Mouse (Mus musculus) hindbrain, embryonic 11.5 days (tissue): ENCODE measurements at regions not wholly inside any gene's neighbourhood (a gene's known extent, or its start where the extent isn't known, plus 50 kb on each side); places are given as distances from the start of the nearest gene placed in this dataset.
A peak's percentile ranks its signal among the peaks of the same experiment; 100 is the strongest.

ENCODE experiments used
- ATAC-seq: fragments of 200-750 bp; cut with Nextera tagmentation; 2 replicates; pipeline ENCODE4 v1.8.0; 2017; ENCODE audit warnings: mild to moderate bottlenecking, moderate TSS enrichment, moderate library complexity; ENCODE audit not compliant: low FRiP score
- DNase-seq: peaks from one replicate; pipeline ENCODE4 v3.0.0-alpha.2; 2015; ENCODE audit warnings: low spot score
- H3K27ac ChIP-seq: fragments of 300-500 bp; sonication (generic); 2 replicates; pipeline ENCODE4 v1.5.1; 2014; ENCODE audit warnings: mild to moderate bottlenecking, low read depth, low read length
- H3K27me3 ChIP-seq: fragments of 300-500 bp; sonication (generic); 2 replicates; pipeline ENCODE4 v1.6.1; 2014; ENCODE audit warnings: mild to moderate bottlenecking, low read length, moderate library complexity, mixed read lengths; ENCODE audit not compliant: control insufficient read depth, insufficient read depth
- H3K36me3 ChIP-seq: fragments of 300-500 bp; sonication (generic); 2 replicates; pipeline ENCODE4 v1.6.1; 2014; ENCODE audit warnings: mild to moderate bottlenecking, low read length, moderate library complexity, mixed read lengths; ENCODE audit not compliant: control insufficient read depth, insufficient read depth
- H3K4me1 ChIP-seq: fragments of 300-500 bp; sonication (generic); replicated peaks from 2 replicates; pipeline ENCODE4 v1.6.1; 2014; ENCODE audit warnings: low read length, mixed read lengths; ENCODE audit not compliant: control insufficient read depth, insufficient read depth
- H3K4me2 ChIP-seq: fragments of 300-500 bp; sonication (generic); replicated peaks from 2 replicates; pipeline ENCODE4 v1.6.1; 2014; ENCODE audit warnings: mild to moderate bottlenecking, low read depth, low read length
- H3K4me3 ChIP-seq: fragments of 300-500 bp; sonication (generic); 2 replicates; pipeline ENCODE4 v1.5.1; 2014; ENCODE audit warnings: low read depth, low read length
- H3K9ac ChIP-seq: fragments of 300-500 bp; sonication (generic); 2 replicates; pipeline ENCODE4 v1.6.1; 2014; ENCODE audit warnings: low read depth, low read length
- H3K9me3 ChIP-seq: fragments of 300-500 bp; sonication (generic); 2 replicates; pipeline ENCODE4 v1.6.1; 2016; ENCODE audit warnings: low read length; ENCODE audit not compliant: control insufficient read depth
- WGBS: fragments of 180-500 bp; shearing (Covaris S2); extraction: QIAGEN DNeasy Blood & Tissue Kit; methylation state at CpG from one replicate; pipeline ENCODE4 v1.1.7; 2014; 5-methylcytosine and 5-hydroxymethylcytosine counted together

DNA sequence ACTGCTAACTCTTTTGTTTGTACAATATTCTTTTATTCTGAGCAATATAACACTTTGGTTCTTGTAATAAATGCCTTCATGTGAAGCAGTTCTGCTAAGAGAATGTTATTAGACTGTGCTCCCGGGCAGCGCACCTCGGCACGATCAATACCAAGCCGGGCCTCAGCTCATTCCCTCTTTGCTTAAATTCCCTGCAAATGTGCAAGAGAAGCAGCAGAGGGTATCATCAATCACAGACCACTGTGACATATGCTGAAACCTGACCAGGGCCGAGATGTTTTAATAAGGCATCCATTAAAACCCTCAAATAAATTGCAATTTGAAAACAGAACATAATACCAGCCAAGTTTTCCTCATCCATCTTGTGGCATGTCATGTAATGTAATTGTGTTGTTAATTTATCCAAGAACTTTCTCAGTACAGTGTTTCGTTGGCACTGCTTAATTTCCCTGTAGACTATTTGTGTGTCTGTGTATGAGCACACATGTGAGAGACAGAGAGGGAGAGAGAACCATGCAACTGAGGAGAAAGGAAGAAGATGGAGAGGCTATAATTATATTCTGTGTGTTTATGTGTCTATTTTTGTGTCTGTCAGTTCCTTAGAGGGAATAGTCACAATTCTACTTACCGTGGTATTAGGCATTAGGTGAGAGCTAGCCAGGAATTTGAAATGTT, 412.9 kb upstream of the Dph6 start:
- ATAC-seq (peak; percentile 80), DNase-seq (peak; percentile 35)
- Histone ChIP-seq H3K27me3 (no peaks in the 10 kb centered on the region), H3K4me3 (no peak overlapping the region), H3K36me3 (no peaks in the 10 kb centered on the region), H3K9me3 (no peaks in the 10 kb centered on the region), H3K4me1 (no peaks in the 10 kb centered on the region), H3K27ac (peak overlapping the region; percentile 58; the same call in 1 of the 2 replicates), H3K9ac (no peak overlapping the region), H3K4me2 (no peak overlapping the region)
- whole genome bisulfite sequencing = 36% methylated on average over 8 of the region's 8 CpGs

DNA sequence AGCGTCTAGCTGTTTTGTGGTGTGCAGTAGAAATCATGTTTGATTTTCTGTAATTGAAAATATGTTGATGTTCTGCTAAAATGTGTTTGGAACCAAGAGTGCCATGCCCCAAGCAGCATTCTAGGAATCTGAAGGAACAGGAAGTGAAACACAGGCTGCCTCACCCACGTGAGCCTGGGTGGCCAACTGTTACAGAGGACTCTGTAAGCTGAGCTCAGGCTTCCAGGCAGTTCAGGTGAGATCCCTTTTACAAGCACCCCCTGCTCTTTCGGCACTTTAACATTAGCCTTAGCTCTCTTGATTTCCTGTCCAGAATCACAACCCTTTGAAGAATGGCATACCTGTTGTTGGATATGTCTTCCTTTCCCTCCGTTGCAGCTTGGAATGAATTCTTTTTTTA, 414.9 kb upstream of the Dph6 start:
- no peak overlapping the region for H3K27ac ChIP-seq
- no peaks in the 10 kb centered on the region for H3K27me3 ChIP-seq
- no peaks in the 10 kb centered on the region for H3K9me3 ChIP-seq
- H3K36me3 ChIP-seq = no peaks in the 10 kb centered on the region
- no peaks in the 10 kb centered on the region for H3K4me1 ChIP-seq
- no peak overlapping the region for H3K9ac ChIP-seq
- no peak overlapping the region for H3K4me2 ChIP-seq
- DNase-seq (no peak), ATAC-seq (no peak)
- 74% methylated on average over 4 of the region's 4 CpGs for WGBS
- no peak overlapping the region for H3K4me3 ChIP-seq

DNA sequence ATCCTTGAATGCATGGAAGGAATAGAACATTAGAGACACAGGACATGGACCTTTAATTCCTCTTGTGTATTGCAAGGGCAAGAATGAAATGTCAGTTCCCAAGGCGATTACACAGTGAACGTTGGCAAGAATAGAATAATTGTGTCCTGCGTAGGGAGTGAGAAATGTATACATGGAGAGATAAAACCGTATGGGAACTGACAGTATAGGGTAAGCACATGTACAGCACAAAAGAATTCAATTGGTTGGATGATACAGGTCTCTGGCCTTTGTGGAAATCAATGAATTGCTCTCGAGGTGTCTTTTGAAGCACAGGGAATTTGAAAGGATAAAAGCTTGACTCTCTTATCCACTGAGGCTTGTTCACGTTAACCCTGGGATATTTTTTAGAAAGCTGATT, 415.4 kb upstream of the Dph6 start:
- no peak for ATAC-seq
- DNase-seq = no peak
- Histone ChIP-seq H3K27ac (no peak overlapping the region), H3K9ac (no peak overlapping the region), H3K4me2 (no peak overlapping the region), H3K27me3 (no peaks in the 10 kb centered on the region), H3K4me1 (no peaks in the 10 kb centered on the region), H3K36me3 (no peaks in the 10 kb centered on the region), H3K4me3 (no peak overlapping the region), H3K9me3 (no peaks in the 10 kb centered on the region)
- WGBS = 66% methylated on average over 6 of the region's 6 CpGs

DNA sequence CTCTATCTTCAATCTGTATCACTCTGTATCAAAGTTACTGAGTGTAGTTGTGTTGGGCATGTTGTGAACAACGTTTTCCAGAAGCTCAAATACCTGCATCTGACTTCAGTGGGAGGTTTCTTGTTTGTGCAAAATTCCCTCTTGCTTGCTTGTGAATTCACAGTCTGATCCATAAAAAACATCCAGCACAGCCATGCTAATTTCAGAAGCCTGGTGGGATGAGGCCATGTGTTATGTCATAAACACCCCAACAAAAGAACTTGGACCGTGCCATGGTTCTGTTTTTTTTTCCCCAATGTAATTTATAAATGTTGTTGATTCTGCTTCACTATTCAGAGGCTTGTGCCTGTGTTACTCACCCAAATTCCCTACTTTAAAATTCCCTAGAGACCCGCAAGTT, 415.9 kb upstream of the Dph6 start:
- H3K9me3 ChIP-seq = no peaks in the 10 kb centered on the region
- no peak overlapping the region for H3K9ac ChIP-seq
- no peaks in the 10 kb centered on the region for H3K36me3 ChIP-seq
- DNase-seq (no peak), ATAC-seq (no peak)
- 75% methylated on average over 3 of the region's 3 CpGs for WGBS
- H3K4me2 ChIP-seq = no peak overlapping the region
- H3K4me1 ChIP-seq = no peaks in the 10 kb centered on the region
- no peak overlapping the region for H3K4me3 ChIP-seq
- H3K27me3 ChIP-seq = no peaks in the 10 kb centered on the region
- no peak overlapping the region for H3K27ac ChIP-seq

DNA sequence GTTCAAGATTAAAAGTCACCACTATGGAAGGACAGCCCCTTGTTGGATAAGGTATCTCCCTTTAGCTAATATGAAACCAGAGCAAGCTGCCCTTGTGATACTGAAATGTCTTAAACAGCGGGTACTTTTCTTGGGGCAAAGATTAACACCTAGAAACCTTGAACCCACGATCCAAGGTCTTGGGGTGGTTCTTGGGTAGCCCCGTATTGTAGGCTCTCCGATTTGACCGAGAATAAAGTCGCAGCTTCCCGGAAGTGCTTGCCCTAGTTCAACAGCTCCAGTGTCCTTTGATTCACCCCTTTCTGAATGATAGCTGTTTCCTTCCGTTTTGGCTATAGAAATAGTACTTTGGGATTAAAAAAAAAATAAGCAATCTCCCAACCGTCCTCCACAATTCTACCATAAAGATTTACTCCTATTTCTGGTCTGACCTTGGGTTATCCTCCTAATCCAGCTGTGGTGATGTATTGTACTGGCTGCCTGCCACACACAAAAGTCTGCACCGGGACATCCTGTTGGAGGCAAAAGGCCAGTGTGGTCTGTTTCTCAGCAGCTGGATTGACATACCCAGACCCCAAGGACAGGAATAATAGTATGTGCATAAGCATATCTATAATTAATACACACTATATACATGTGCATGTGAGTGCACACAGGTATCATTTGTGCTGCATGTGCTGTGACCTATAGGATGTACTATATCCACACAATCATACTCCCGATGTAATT, 427.0 kb upstream of the Dph6 start:
- DNase-seq (no peak), ATAC-seq (no peak)
- H3K9ac ChIP-seq = no peak overlapping the region
- 86% methylated on average over 11 of the region's 11 CpGs for WGBS
- H3K27me3 ChIP-seq = no peaks in the 10 kb centered on the region
- H3K4me3 ChIP-seq = no peak overlapping the region
- no peak overlapping the region for H3K27ac ChIP-seq
- no peaks in the 10 kb centered on the region for H3K36me3 ChIP-seq
- no peaks in the 10 kb centered on the region for H3K4me1 ChIP-seq
- H3K9me3 ChIP-seq = no peaks in the 10 kb centered on the region
- H3K4me2 ChIP-seq = no peak overlapping the region

DNA sequence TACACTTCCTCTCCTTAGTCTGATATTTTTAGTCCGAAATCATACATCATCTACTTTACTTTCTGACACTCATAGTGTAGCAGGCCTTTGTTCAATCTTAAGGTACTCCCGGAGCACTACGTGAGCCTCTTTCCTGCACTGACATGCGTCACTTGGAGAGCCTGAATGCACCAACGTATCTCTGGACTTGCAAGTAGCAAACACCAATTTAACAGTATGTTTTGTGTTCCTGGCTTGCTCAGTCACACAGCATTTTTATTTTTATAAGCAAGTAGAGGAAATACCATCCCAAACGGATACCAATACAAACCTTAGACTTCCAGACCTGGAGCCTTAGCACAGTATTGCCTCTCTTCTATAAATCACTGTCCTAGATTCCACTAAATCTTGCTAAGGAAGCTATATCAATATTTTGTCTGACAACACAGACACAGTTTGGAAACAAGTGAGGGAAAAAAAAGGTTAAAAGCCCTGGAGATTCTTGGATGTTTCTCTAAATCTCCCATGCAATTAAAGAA, 427.6 kb upstream of the Dph6 start:
- no peaks in the 10 kb centered on the region for H3K4me1 ChIP-seq
- no peaks in the 10 kb centered on the region for H3K9me3 ChIP-seq
- ATAC-seq = no peak
- H3K27me3 ChIP-seq = no peaks in the 10 kb centered on the region
- H3K4me2 ChIP-seq = no peak overlapping the region
- H3K36me3 ChIP-seq = no peaks in the 10 kb centered on the region
- no peak overlapping the region for H3K27ac ChIP-seq
- 78% methylated on average over 6 of the region's 6 CpGs for WGBS
- no peak overlapping the region for H3K9ac ChIP-seq
- H3K4me3 ChIP-seq = no peak overlapping the region
- DNase-seq = no peak

DNA sequence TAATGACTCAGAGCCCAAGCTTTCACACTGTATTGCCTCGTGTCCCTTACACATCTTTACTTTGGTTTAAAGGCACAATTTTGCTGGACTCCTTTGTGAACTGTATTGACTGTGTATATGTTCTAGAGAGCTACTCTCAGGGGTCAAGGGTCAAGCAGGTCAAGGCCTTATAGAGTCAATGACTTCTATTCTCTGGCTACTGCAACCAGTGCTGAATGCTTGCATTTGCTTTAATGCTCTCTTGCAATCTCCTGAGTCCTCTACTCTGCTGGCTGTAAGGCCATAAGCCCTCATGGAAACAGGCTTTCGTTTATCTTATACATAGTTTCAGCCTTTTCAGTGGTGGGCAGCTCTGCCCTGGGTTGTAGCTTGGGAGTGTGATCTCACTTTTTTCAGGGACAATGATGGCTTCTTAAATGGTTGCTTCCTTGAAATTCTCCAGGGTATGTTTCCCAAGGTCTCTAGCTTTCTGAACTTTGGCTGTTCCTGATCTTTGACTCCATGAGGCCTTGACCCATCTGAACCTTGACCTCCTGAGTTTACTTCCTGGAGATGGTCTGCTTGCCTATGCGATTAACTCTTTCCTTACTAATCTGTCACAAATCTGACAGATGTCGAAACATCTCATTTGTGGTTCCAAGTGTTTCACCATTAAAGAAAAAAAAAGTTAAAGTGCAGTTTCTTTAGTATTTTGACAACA, 433.8 kb upstream of the Dph6 start:
- H3K27me3 ChIP-seq = no peaks in the 10 kb centered on the region
- no peaks in the 10 kb centered on the region for H3K36me3 ChIP-seq
- H3K9me3 ChIP-seq = no peaks in the 10 kb centered on the region
- DNase-seq (no peak), ATAC-seq (no peak)
- no peak overlapping the region for H3K4me3 ChIP-seq
- H3K9ac ChIP-seq = no peak overlapping the region
- 59% methylated on average over 4 of the region's 4 CpGs for WGBS
- H3K4me1 ChIP-seq = no peaks in the 10 kb centered on the region
- H3K27ac ChIP-seq = no peak overlapping the region
- H3K4me2 ChIP-seq = no peak overlapping the region

DNA sequence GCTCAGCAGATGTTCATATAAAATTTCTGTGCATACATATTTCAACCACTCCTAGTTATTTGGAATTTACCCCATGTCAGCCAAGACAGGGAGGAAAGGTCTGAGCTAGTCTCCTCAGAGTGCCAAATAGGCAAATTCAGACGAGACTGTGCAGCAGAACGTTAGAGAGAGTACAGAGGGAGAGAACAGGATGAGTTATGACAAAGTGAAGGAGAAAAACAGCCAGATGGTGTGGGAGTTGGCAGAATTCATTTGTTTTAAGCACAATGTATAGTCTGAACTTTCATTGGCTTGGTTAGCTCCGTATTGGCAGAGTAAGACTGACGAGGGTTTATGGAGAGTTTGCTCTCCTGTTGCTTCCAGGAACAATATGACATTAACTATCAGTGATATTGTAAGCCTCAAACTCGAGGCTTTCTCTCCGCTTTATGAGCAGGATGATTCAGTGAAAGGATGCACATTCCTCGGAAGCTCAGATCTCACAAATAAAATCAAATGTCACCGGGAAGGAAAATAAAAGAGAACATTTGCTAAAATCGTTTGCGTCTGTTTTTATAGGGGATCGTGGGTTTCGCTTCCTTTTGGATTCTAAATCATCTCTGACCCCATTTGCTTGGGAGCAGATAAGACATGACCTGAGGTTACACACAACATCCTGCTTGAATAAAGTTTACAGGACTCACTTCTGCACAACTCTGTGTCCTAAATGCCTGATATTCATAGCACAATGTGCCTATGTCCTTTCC, 435.8 kb upstream of the Dph6 start:
- H3K36me3 ChIP-seq = no peaks in the 10 kb centered on the region
- no peak overlapping the region for H3K9ac ChIP-seq
- H3K9me3 ChIP-seq = no peaks in the 10 kb centered on the region
- H3K4me1 ChIP-seq = no peaks in the 10 kb centered on the region
- H3K4me2 ChIP-seq = no peak overlapping the region
- no peaks in the 10 kb centered on the region for H3K27me3 ChIP-seq
- ATAC-seq = no peak
- H3K4me3 ChIP-seq = no peak overlapping the region
- H3K27ac ChIP-seq = no peak overlapping the region
- WGBS = 66% methylated on average over 12 of the region's 12 CpGs
- DNase-seq = no peak
